Mouse (Mus musculus) gastrocnemius, postnatal 10 days (tissue): ENCODE measurements around the gene Hemk1. TPM values are rescaled to one million over a fixed set of nuclear protein-coding genes. Genes with fewer than 3 reads are reported as not detected.
"Not testable (repeated sequence)": the region's sequence is repeated elsewhere in the genome, so short reads cannot be mapped to it uniquely, and the experiment has no call there.

ENCODE experiments used
- DNase-seq: peaks from one replicate; pipeline ENCODE4 v3.0.0; 2021; ENCODE audit warnings: mixed read lengths
- total RNA-seq, 2 experiments: library from RNA; stranded (reverse); gene quantifications; 2 replicates each; pipeline ENCODE4 v1.2.3; 2021

Gene Hemk1
- total RNA-seq, 2 experiments from 2014 or later: 12.8 to 14.4 TPM

- no peak for DNase-seq
Measured at GRCm38 (mm10) chr9:107308346-107309000, 29.7 kb downstream of the Hemk1 start.

GRCm38 (mm10) chr9:107307886-107308285 is 30.3 kb downstream of the Hemk1 start:
- peak; percentile 82 for DNase-seq

GRCm38 (mm10) chr9:107307099-107307872 is 30.9 kb downstream of the Hemk1 start:
- DNase-seq: no peak

GRCm38 (mm10) chr9:107306673-107307072 is 31.5 kb downstream of the Hemk1 start:
- DNase-seq: not testable (repeated sequence)

- peak; percentile 36 for DNase-seq
Measured at GRCm38 (mm10) chr9:107305601-107306542, 32.3 kb downstream of the Hemk1 start.

- DNase-seq: no peak
Measured at GRCm38 (mm10) chr9:107305012-107305411, 33.1 kb downstream of the Hemk1 start.

- no peak for DNase-seq
Measured at GRCm38 (mm10) chr9:107304383-107304782, 33.8 kb downstream of the Hemk1 start.

GRCm38 (mm10) chr9:107303900-107304299 is 34.2 kb downstream of the Hemk1 start:
- no peak for DNase-seq

GRCm38 (mm10) chr9:107303121-107303820 is 34.9 kb downstream of the Hemk1 start:
- no peak for DNase-seq

- DNase-seq: no peak
Measured at GRCm38 (mm10) chr9:107302592-107302991, 35.6 kb downstream of the Hemk1 start.

GRCm38 (mm10) chr9:107301554-107302331 is 36.4 kb downstream of the Hemk1 start:
- no peak for DNase-seq

- no peak for DNase-seq
Measured at GRCm38 (mm10) chr9:107300224-107300973, 37.8 kb downstream of the Hemk1 start.

- no peak for DNase-seq
Measured at GRCm38 (mm10) chr9:107299783-107300182, 38.4 kb downstream of the Hemk1 start.

- DNase-seq: no peak
Measured at GRCm38 (mm10) chr9:107298876-107299275, 39.3 kb downstream of the Hemk1 start.

- no peak for DNase-seq
Measured at GRCm38 (mm10) chr9:107298059-107298780, 39.9 kb downstream of the Hemk1 start.

- no peak for DNase-seq
Measured at GRCm38 (mm10) chr9:107297658-107298057, 40.5 kb downstream of the Hemk1 start.

GRCm38 (mm10) chr9:107297059-107297458 is 41.1 kb downstream of the Hemk1 start:
- DNase-seq: no peak

- peak; percentile 85 for DNase-seq
Measured at GRCm38 (mm10) chr9:107296501-107296965, 41.6 kb downstream of the Hemk1 start.

GRCm38 (mm10) chr9:107296041-107296440 is 42.1 kb downstream of the Hemk1 start:
- DNase-seq: no peak

- DNase-seq: no peak
Measured at GRCm38 (mm10) chr9:107296016-107296040, 42.3 kb downstream of the Hemk1 start, which contains the start of gene Cish. TSS of gene Cish (plus strand) at chr9:107296026.
